Mouse (Mus musculus) lung, postnatal 0 days (tissue): ENCODE results near the gene Hilpda. TPM values are rescaled to one million over a fixed set of nuclear protein-coding genes. Genes with fewer than 3 reads are reported as not detected.

Experiments
- ATAC-seq: fragments of 200-750 bp; cut with Nextera tagmentation; 2 replicates; pipeline ENCODE4 v1.8.0; 2017; ENCODE audit warnings: moderate library complexity
- DNase-seq: peaks from one replicate; pipeline ENCODE4 v3.0.0-alpha.2; 2016; ENCODE audit warnings: low spot score
- H3K27ac ChIP-seq: fragments of 300-500 bp; sonication (generic); 2 replicates; pipeline ENCODE4 v1.5.1; 2014; ENCODE audit warnings: antibody characterized with exemption, mild to moderate bottlenecking, low read length, mixed read lengths
- H3K27me3 ChIP-seq: fragments of 300-500 bp; sonication (generic); replicated peaks from 2 replicates; pipeline ENCODE4 v1.6.1; 2014; ENCODE audit warnings: low read length, mixed read lengths; ENCODE audit not compliant: insufficient read depth
- H3K36me3 ChIP-seq: fragments of 300-500 bp; sonication (generic); 2 replicates; pipeline ENCODE4 v1.6.1; 2014; ENCODE audit warnings: low read length, mixed read lengths; ENCODE audit not compliant: insufficient read depth
- H3K4me1 ChIP-seq: fragments of 300-500 bp; sonication (generic); 2 replicates; pipeline ENCODE4 v1.6.1; 2014; ENCODE audit warnings: antibody characterized with exemption, low read depth, low read length, mixed read lengths; ENCODE audit not compliant: insufficient read depth
- H3K4me2 ChIP-seq: fragments of 300-500 bp; sonication (generic); replicated peaks from 2 replicates; pipeline ENCODE4 v1.6.1; 2014; ENCODE audit warnings: low read depth, mild to moderate bottlenecking, low read length, moderate library complexity, mixed read lengths
- H3K4me3 ChIP-seq: fragments of 300-500 bp; sonication (generic); 2 replicates; pipeline ENCODE4 v1.5.1; 2014; ENCODE audit warnings: low read depth, low read length
- H3K9ac ChIP-seq: fragments of 300-500 bp; sonication (generic); replicated peaks from 2 replicates; pipeline ENCODE4 v1.6.1; 2014; ENCODE audit warnings: low read depth, mild to moderate bottlenecking
- H3K9me3 ChIP-seq: fragments of 300-500 bp; sonication (generic); 2 replicates; pipeline ENCODE4 v1.6.1; 2016; ENCODE audit warnings: low read length, mixed read lengths
- CTCF ChIP-seq: IDR thresholded peaks from 2 replicates; pipeline ENCODE4 v1.5.1; 2016; ENCODE audit warnings: antibody characterized with exemption, mild to moderate bottlenecking
- EP300 ChIP-seq: IDR thresholded peaks from 2 replicates; pipeline ENCODE4 v1.6.1; 2016; ENCODE audit warnings: antibody characterized with exemption, mild to moderate bottlenecking, control low read depth
- WGBS: fragments of 180-500 bp; shearing (Covaris S2); extraction: QIAGEN DNeasy Blood & Tissue Kit; methylation state at CpG from one replicate; pipeline ENCODE4 v1.1.7; 2014; 5-methylcytosine and 5-hydroxymethylcytosine counted together
- polyA plus RNA-seq: library from polyadenylated mRNA; unstranded; fragments of >200 nt; fragmentation: Nextera tagmentation; extraction: Ambion mirVana; gene quantifications from 2 replicates; pipeline ENCODE4 v1.2.1, GENCODE M21; 2015

The Hilpda gene
- 126 and 150 TPM in 2 replicates for polyA plus RNA-seq

DNA sequence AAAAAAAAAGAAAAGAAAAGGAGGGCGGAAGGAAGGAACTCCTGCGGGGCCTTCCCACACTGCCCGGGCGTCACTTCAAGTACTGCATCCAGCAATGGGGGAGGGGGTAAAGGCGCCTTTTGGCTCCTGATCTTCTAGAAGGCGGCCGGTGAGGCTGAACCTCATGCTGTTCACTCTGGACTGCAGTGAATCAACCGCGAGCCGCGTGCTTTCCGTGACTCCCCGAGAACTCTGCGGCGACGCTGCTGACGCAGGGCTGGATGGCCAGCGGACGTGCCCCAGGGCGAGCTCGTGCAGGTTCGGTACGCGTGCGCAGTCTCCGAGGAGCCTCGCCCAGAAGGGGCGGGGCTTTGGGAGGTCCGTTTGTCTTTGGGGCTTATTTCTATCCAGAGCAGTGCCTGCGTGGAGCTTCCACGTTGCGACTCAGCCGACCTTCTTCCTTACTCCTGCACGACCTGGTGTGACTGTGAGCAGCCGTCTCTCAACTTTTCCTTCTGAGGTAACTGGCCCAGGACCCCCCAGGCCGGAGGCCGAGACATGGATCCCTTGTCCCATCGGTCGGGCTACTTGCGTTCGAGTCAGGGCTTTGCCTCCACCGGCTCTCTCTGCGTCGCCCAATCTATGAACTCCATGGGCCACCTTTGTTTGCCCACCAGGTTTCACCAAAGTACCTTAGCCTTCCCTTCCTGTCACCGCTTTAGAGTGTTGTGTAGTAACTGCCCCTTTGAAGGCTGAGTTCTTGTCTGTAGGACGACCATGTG is at the start of gene Hilpda:
Gene Hilpda (plus strand): TSS at position 177 of the 761 bp plus-strand sequence.
- ATAC-seq (peak; percentile 96), DNase-seq (peak; percentile 98)
- peak within 1 kb of the TSS; percentile 87 for H3K27ac ChIP-seq
- 0 out of 2 replicates have a peak, but pooled peaks cover 3% of the 10 kb centered on the region for H3K27me3 ChIP-seq
- H3K4me1 ChIP-seq = peaks cover 7% of the 10 kb centered on the region; the same call in 1 of the 2 replicates
- peak within 1 kb of the TSS; percentile 78 for H3K9ac ChIP-seq
- H3K4me3 ChIP-seq = peak within 1 kb of the TSS; percentile 70
- TF ChIP-seq EP300 = peak; percentile 53
- no peak for TF ChIP-seq CTCF
- no peaks in the 10 kb centered on the region; the same call in 1 of the 2 replicates for H3K36me3 ChIP-seq
- H3K9me3 ChIP-seq = no peaks in the 10 kb centered on the region
- H3K4me2 ChIP-seq = peak within 1 kb of the TSS; percentile 73
- WGBS = under 1% methylated on average over 46 of the region's 46 CpGs

DNA sequence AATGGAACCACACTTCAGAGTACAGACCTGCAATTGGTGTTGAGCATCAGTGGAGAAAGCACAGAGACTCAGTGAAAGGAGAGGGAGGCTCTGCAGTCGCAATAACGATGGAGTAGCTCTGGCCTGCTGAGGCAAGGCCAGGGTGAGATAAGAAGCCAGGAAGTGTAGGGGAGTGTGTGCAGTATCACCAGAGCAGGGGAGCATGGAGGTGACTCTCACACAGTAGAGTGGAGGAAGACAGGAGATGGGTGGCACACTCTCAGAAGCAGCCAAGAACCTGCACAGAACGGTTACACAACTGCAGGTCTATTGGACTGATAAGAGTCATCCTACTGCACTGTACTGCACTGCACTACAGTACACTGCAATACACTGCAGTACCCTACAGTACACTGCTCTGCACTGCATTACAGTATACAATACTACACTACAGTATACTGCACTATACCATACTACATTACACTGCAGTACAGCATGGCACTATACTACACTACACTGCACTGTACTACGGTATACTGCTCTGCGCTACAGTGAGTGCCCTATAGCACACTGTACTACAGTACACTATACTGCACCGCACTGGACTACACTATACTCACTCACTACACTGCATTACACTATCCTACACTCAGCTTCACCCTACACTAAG is 42.9 kb upstream of the Hilpda start:
- Histone ChIP-seq H3K27ac (no peak overlapping the region), H3K27me3 (no peaks in the 10 kb centered on the region), H3K4me2 (no peak overlapping the region), H3K9ac (no peak overlapping the region), H3K36me3 (no peaks in the 10 kb centered on the region), H3K4me3 (no peak overlapping the region), H3K4me1 (no peaks in the 10 kb centered on the region), H3K9me3 (no peaks in the 10 kb centered on the region)
- TF ChIP-seq EP300 = no peak
- TF ChIP-seq CTCF = no peak
- ATAC-seq (no peak), DNase-seq (no peak)
- 67% methylated on average over 6 of the region's 6 CpGs for WGBS

DNA sequence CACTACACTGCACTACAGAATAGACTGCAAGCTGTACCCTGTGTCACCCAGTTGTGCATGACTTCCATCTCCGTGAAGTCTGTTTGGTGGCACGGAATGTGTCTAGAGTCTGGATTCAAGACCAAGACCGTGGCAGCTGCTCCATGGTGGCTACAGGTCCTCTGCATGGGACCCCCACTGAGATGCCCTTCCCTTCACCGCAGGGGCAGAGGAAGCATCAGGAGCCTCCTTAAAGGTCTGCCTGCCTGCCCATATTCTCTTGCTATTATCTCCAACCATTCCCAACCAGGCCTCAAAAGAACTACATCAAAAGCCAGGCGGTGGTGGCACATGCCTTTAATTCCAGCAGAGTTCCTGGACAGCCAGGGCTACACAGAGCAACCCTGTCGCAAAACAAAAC is 41.9 kb upstream of the Hilpda start:
- 72% methylated on average over 6 of the region's 6 CpGs for WGBS
- ATAC-seq (no peak), DNase-seq (no peak)
- H3K4me1 ChIP-seq = no peaks in the 10 kb centered on the region
- no peak overlapping the region for H3K4me2 ChIP-seq
- H3K4me3 ChIP-seq = no peak overlapping the region
- no peak overlapping the region for H3K9ac ChIP-seq
- H3K36me3 ChIP-seq = no peaks in the 10 kb centered on the region
- H3K27ac ChIP-seq = no peak overlapping the region
- no peak for TF ChIP-seq EP300
- H3K27me3 ChIP-seq = no peaks in the 10 kb centered on the region
- H3K9me3 ChIP-seq = no peaks in the 10 kb centered on the region

DNA sequence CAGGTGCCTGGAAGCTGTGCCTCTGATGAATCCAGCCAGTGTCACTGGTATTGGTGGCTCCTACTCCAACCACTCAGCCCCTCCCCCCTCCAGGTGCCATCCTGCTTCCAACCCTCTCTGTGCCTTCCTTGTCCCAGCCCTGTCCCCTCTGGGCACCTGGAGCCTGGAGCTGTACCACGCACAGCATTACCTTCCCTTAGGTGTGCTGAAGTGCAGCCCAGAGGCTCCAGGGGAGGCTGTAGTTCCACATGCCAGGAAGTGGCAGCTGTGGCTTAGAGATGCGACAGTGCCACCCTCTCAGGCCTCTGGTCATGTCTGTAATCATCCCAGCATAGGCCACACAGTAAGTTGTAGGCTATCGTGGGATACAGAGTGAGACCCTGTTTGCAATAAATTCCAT is 40.5 kb upstream of the Hilpda start:
- ATAC-seq (no peak), DNase-seq (no peak)
- Histone ChIP-seq H3K27ac (no peak overlapping the region), H3K27me3 (no peaks in the 10 kb centered on the region), H3K36me3 (no peaks in the 10 kb centered on the region), H3K9ac (no peak overlapping the region), H3K4me3 (no peak overlapping the region), H3K4me2 (no peak overlapping the region), H3K9me3 (no peaks in the 10 kb centered on the region), H3K4me1 (no peaks in the 10 kb centered on the region)
- WGBS = 75% methylated on average over 3 of the region's 3 CpGs
- TF ChIP-seq CTCF (no peak), EP300 (no peak)

DNA sequence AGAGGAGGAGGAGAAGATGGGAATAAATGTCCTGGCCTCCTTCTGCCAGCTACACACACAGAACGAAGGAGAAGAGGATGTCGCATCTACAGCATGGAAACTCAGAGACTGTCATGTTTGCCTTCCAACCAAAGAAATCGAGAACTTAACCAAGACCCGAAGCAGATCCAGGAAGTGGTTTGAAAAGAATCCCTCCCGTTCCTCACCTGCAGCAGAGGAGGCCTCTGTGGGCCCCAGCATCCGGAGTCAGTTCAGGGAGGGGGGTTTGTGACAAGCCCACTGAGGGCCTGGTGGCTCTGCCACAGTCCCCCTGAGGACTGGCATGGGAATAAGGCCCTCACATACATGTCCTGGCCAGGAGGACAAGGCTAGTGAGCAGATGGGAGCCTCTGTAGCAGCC is 40.0 kb upstream of the Hilpda start:
- TF ChIP-seq CTCF (no peak), EP300 (no peak)
- WGBS = 65% methylated on average over 6 of the region's 6 CpGs
- no peak overlapping the region for H3K27ac ChIP-seq
- H3K4me2 ChIP-seq = no peak overlapping the region
- no peak overlapping the region for H3K9ac ChIP-seq
- DNase-seq (no peak), ATAC-seq (no peak)
- H3K27me3 ChIP-seq = no peaks in the 10 kb centered on the region
- H3K36me3 ChIP-seq = no peaks in the 10 kb centered on the region
- H3K4me3 ChIP-seq = no peak overlapping the region
- no peaks in the 10 kb centered on the region for H3K4me1 ChIP-seq
- H3K9me3 ChIP-seq = no peaks in the 10 kb centered on the region

DNA sequence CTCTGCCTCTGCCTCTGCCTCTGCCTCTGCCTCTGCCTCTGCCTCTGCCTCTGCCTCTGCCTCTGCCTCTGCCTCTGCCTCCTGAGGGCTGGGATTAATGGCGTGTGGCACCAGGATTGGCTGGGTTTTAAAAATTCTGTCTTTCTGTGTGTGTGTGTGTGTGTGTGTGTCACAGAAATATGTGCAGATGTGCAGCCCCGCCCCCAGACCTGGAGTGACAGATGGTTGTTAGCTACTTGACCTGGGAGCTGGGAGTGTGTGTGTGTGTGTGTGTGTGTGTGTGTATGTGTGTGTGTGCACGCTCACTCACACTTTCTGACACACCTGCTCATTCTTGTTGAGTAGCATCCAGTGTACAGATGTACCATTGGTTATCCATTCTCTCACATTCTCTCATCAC is 38.6 kb upstream of the Hilpda start:
- TF ChIP-seq EP300 = no peak
- no peak for TF ChIP-seq CTCF
- 52% methylated on average over 3 of the region's 3 CpGs for WGBS
- H3K36me3 ChIP-seq = no peaks in the 10 kb centered on the region
- no peak overlapping the region for H3K27ac ChIP-seq
- H3K4me2 ChIP-seq = no peak overlapping the region
- no peaks in the 10 kb centered on the region for H3K27me3 ChIP-seq
- no peak overlapping the region for H3K4me3 ChIP-seq
- no peaks in the 10 kb centered on the region for H3K4me1 ChIP-seq
- no peak for ATAC-seq
- DNase-seq = no peak
- H3K9ac ChIP-seq = no peak overlapping the region
- H3K9me3 ChIP-seq = no peaks in the 10 kb centered on the region
